Mouse (Mus musculus) brain, adult 2 months (tissue): ENCODE data around the gene Mxd3.

Experiments used
- DNase-seq: peaks from one replicate; pipeline ENCODE4 v3.0.0; 2011; ENCODE audit warnings: low read depth, low spot score

The Mxd3 gene

DNA sequence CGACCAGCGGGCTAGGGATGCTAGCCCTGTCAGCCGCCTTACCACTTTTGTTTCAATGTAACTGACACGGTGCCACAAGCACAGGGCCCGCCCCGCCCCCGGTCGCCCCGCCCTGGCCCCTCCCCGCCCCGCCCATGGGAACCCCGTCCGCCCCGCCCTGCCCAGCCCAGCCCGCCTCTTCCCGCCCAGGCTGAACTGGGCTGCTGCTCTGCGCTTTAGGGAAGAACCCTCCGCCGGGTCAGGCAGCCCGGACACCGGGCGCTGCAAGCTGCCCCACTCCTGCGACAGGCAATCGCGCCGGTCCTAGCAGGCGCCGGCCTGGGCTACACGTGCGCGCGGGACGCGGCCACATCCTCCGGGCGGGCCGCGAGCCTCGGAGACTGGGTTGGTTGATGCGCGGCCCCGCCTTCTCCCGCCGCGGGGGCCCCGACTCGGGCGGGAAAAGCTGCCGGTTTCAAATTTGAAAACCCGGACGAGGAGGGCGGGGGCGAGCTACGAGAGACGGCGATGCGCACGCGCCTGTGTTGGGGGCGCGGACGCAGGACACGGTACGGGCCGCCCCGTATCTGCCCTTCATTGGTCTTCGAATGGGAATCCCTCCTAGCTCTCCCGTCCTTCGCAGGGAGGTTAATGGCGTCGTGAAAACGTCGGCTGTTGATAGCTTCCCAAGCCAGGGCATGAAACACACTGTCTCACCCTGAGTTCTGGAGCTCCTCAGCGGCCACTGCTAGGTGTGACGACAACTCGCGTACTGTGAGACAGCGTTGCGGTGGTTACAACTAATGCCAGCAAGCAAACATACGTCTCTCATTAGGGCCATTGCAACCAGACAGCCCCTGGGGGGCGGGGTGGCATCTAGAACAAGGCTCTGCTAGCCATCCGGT is at the start of gene Mxd3:
Gene Mxd3, minus strand, starts transcription at position 141 of the 884 bp plus-strand sequence.
- DNase-seq = peak; percentile 70

- DNase-seq = no peak
These were observed 49.4 kb upstream of the Mxd3 start for GRCm38 (mm10) chr13:55378907-55379580.

GRCm38 (mm10) chr13:55375877-55376276 is 46.3 kb upstream of the Mxd3 start:
- DNase-seq = peak; percentile 47

- DNase-seq = no peak
These were observed 44.7 kb upstream of the Mxd3 start for GRCm38 (mm10) chr13:55374206-55374924.

GRCm38 (mm10) chr13:55371740-55372139 is 42.1 kb upstream of the Mxd3 start:
- DNase-seq = no peak

DNA sequence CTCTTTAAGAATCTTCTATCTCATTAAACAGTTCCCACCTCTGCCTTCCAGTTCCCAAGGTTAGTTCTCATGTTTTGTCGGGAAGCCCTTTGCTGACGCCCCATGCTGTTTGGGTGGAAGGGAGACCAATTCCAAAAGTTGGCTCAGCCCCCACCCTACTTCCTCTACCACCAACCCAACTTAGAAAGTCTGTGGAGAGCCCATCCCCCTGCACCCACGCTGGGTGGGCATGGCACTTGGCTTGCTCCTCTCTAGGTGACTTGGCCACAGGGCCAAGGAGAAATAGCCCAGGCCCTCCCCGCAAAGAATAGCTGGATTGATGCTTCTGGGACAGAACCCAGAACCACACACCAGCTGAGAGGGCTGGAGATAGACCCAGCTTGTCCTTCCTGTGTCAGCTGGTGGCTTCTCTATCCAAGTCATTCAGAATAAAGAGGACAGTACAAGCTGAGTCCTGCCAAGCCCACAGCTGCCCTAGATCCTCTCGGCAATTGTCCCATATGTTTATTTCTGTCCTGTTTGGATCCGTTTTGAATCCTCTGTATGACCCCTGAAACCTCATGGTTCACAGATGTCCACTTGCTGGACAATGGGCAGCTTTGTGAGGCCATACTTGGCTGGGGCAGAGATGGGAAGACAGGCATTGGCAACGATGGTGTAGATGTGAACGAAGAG is 41.5 kb upstream of the Mxd3 start:
- DNase-seq = peak; percentile 94

GRCm38 (mm10) chr13:55370234-55370633 is 40.6 kb upstream of the Mxd3 start:
- DNase-seq = no peak

DNA sequence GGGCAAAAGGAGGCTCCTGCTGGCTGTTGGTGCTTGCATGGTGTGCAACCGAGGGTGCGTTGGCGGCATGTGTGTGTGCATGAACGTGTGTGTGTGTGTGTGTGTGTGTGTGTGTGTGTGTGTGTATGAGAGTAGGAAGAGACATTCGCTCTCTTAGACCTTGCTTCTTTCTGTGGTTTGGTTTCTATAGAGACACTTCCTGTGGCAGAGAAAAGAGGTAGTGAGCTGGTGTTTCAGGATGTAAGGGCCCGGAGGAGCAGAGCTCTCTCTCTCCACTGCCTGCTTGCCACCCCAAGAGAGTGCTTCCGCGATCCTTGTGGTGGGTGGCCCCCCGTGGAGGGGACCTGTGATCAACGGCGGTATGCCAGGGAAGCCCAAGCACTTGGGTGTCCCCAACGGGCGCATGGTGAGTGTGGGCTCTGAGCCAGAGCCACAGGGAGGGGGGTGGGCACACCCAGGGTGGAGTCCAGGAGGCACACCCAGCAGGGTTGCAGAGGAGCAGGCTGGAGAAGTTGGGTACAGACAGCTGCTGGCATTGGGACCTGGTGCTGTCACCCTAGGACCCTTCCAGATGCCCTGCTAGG is 40.0 kb upstream of the Mxd3 start, which contains the start of gene Rgs14:
Gene Rgs14, plus strand, starts transcription at position 202 of the 584 bp plus-strand sequence.
- DNase-seq = peak; percentile 72

DNA sequence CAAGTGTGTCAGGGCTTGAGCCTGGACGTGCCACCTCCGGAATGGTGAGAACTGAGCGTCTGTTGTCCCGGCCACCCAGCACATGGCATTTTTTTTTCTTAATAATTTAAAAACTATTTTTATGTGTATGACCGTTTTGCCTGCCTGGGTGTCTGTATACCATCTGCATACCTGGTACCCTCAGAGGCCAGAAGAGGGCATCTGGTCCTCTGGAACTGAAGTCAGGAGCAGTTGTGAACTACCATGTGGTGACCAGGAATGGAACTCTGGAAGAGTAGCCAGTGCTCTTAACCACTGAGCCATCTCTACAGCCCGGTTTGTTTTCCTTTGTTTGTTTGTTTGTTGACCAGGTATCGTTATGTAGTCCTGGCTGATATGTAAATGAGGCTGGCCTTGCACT is 38.8 kb upstream of the Mxd3 start:
- DNase-seq = no peak

- DNase-seq = peak; percentile 100
These were observed 32.9 kb upstream of the Mxd3 start, which contains the start of gene Lman2 for GRCm38 (mm10) chr13:55362453-55363060. TSS of gene Lman2 (minus strand) at chr13:55362783.

GRCm38 (mm10) chr13:55361974-55362452 is 32.4 kb upstream of the Mxd3 start:
- peak; percentile 19 for DNase-seq

DNA sequence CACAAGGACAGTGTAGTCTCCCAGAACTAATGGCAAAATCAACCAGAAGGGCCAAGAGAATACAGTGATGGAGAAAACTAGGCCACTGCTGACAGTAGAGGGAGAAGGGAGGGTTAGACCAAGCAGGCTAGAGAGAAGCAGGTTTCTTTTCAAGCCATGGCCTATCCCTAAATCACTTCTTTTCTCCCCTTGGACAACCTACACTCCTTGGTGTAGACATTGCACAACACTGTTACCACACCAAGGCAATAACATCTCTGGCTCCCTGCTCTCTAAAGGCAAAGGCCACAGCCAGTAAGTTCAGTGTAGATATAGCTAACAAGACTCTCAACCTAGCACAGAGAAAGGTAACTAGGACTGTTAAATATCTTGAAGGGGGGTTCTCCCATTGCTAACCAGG is 31.5 kb upstream of the Mxd3 start:
- no peak for DNase-seq

GRCm38 (mm10) chr13:55346745-55347144 is 17.1 kb upstream of the Mxd3 start:
- DNase-seq = no peak

GRCm38 (mm10) chr13:55344286-55344685 is 14.7 kb upstream of the Mxd3 start:
- DNase-seq = peak; percentile 82

DNA sequence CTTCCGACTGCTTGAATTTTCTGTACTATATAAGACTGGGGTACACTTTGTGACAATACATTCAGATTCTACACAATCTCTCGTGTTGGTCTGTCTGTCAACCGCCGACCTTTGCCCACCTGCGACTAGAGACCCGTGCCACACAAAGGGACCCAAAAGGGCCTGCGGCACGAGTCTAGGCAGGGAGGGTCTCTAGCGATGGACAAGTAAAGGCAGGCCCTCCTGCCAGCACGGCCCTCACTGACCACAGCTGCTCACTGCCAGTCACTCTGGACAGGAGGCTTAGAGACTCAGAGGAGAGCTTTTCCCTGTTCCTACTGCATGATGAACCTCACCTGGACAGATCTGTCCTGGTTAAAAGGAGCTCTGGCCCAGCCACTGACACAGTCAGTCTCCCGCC is 12.8 kb upstream of the Mxd3 start:
- DNase-seq = no peak

DNA sequence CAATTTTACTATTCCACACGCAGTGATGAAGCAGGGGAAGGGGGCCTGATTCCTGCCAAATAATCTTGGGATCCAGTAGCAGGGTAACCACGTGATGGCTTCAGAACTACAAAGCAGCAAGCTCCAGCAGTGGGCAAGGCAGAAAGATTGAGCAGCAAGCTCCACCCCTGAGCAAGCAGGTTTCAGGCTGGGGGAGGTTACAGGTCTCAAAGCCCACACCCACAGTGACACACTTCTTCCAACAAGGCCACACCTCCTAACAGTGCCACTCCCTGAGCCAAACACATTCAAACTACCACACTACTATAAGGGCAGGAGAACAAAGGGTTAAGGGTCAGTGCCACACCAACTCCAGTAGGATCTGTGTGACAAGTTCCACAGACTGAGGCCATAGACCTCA is 9.6 kb upstream of the Mxd3 start:
- no peak for DNase-seq

- DNase-seq = peak; percentile 50
These were observed 8.8 kb upstream of the Mxd3 start for GRCm38 (mm10) chr13:55338131-55339054.

DNA sequence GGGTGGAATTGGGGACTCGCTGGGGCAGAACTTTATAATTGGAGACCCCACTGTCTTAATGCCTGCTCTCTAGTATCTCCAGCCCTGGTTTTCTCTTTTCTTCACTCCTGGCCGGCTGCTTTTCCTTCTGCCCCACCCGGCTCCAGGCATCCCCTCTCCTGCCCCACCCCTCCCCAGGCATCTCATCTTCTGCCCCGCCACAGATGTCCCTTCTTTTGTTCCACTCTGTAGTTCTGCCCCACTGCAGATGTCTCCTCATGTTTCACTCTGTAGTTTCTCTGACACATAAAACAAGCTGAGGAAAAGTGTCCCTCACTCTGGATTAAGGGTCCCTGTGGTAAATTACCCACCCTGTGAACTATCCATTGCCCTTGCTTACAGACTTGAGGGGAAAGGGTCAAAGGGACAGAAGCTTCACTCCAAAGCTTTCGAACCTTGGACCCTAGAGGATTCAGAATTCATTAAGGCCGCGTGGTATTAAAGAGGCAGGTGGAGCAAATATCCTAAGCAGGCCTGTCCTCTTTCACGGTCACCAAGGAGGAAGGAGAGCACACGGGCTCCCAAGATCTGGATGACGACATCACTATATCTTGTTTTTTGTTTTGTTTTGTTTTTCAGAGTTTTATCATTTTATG is 7.8 kb upstream of the Mxd3 start:
- no peak for DNase-seq

DNA sequence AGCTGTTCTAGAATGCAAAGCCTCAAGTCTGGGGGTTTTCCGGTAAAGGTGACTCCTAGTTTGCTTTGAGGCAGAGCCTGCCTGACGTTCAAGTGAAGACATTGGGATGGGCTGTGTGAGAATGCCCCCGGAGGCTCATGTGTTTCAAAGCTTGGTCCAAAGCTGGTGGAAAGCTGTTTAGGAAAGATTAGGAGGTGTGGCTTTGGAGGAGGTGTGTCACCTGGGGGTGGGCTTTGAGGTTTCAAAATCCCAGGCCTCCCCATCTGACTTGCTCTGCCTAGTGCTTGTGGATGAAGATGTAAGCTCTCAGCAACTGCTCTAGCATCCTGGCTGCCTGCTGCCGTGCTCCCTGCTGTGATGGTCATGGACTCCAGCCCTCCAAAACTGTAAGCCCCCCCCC is 6.1 kb upstream of the Mxd3 start:
- no peak for DNase-seq
